Mouse (Mus musculus) spleen, postnatal 14 days (tissue): ENCODE results near the gene Fez1.

Experiments
- DNase-seq, 2 experiments: peaks; one replicate each; pipeline ENCODE4 v3.0.0; 2021 to 2022; ENCODE audit warnings: low spot score in 2 of 2

Fez1 gene

DNA sequence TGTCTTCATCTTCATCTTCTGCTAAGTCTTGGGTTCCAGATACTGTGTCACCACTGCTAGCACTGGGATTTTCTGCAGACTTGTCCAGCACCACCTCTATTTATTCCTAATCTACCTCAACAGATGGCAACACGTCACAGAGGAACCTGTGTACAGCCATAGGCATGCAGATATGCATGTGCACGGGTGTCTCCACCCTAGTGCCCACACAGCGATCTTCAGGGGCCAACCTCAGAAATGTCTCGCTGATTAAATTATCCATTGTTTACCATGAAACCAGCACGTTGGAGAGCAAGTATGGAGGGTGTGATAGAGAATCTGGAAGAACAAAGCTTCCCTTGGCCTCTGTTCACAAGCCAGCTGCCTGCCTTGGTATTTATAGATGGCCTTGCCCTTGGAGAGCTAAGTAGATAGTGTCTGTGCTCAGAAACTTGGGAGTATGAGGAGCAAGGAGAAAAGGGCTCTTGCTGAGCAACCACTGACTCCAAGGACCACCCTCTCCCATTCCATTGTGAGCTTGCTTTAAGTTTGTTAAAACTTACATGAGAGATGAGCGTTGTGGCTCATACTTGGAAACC is 71.8 kb downstream of the Fez1 start:
- DNase-seq: no peak

DNA sequence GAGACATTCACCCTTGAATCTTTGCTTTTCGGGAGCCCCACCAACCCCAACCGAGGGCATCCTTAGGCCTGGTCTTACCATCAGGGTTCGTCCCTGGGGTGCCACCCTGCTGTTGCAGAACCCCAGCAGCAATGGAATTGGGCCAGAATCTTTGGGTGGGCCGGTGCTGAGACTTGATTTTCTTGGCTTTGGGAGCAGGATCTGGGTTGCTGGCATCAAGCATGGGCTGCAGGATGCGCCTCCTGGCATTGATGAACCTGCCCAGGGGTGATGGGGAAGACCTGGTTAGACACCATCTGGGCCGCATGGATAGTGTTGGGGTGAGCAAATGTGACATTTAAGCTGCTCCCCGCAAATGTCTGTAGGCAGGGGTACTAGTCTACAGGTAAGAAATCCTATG is 72.6 kb downstream of the Fez1 start:
- no peak for DNase-seq

GRCm38 (mm10) chr9:36895009-36895693 is 73.5 kb downstream of the Fez1 start:
- no peak for DNase-seq

DNA sequence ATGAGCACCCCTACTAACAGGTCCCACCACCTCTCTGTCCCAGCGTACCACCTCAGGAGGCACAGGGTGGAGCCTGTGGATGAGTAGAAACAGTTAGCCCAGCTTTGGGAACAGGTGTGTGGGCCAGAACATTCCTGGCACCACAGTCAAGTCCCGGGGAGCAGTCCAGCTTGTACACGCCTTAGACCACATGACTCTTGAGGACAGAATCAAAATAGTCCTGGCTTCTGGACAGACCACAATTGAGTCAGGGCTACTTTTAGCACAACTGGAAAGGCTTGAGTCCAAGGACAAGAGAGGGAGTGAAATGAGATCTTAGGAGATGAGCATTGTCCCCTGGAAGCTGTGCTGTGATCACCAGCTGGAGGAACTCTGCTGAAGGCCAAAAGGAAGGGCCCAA is 76.9 kb downstream of the Fez1 start:
- DNase-seq: no peak

DNA sequence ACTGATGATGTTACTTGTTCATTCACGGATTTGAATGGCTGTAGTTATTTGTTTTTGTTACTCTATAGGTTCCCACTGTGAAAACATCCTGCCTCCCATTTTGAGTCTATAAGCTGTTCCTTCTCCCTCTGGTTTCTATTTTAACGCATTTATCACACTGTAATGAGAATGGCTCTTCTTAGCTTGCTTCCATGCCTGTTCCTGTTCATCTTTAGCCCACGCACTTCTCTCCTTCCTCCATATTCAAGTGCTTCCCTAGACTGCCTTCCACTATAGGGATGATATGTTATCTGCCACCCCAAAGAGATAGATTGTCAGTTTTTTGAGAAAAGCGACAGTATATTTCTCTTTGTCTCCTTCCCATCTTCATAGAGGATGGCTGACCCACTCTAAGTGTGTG is 78.8 kb downstream of the Fez1 start:
- DNase-seq: no peak

DNA sequence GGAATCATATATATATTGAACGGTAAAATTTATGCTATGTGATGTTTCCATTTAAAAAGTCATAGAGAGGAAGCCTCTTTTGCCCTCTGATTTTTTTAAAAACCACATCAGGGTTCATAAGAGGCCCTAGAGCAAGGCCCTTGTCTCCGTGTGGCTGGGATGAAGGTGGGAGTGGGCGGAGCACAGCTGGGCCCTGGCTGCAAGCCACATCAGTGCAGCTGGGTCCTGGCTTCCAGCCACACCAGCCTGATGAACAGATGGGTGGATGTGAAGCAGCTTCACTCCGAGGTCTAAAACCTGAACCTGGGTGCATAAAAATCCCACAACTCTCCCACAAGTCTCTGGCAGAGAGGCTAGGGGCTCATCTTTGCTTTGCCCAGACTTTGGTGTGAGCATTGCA is 83.8 kb downstream of the Fez1 start:
- no peak for DNase-seq

DNA sequence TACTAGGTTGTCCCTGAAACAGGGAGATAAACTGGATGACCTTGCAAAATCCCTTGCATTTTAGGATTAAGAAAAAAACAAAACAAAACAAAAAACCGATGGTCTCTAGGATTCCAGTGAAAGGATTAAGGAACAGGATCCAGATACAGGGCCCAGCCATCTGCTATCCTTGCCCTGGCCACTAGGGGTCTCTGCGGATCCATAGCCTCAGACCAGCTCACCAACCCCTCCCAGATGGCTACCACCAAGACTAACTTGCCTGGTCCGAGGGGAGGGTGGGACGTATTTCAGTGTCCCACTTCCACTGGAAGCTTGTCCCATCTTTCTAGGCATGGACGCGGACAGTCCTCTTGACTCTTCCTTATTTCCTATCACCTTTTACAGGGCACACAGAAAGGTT is 94.7 kb downstream of the Fez1 start:
- DNase-seq: peak in 1 of 2 experiments; percentile 27

DNA sequence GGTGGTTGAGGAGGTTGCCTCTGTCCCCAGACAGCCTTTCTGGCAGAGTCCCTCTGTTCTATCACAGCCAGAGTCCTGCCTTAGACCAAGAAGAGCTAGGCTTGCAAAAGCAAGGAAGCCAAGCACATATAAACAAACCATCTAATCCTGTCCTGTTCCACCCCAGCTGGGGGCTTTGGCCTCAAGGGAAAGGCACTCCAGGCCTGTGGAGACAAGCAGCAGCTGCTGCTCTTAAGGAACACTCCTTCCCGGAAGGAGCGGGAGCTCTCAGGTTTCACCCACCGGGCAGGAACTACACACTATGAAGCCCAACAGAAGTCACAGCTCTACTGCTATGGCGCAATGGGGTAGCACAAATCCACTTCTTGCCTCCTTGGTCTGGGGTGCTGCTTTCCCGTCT is 95.3 kb downstream of the Fez1 start:
- DNase-seq: no peak

GRCm38 (mm10) chr9:36918582-36918981 is 96.9 kb downstream of the Fez1 start:
- DNase-seq: no peak

- no peak for DNase-seq
Observed at GRCm38 (mm10) chr9:36919472-36919871, 97.8 kb downstream of the Fez1 start.

DNA sequence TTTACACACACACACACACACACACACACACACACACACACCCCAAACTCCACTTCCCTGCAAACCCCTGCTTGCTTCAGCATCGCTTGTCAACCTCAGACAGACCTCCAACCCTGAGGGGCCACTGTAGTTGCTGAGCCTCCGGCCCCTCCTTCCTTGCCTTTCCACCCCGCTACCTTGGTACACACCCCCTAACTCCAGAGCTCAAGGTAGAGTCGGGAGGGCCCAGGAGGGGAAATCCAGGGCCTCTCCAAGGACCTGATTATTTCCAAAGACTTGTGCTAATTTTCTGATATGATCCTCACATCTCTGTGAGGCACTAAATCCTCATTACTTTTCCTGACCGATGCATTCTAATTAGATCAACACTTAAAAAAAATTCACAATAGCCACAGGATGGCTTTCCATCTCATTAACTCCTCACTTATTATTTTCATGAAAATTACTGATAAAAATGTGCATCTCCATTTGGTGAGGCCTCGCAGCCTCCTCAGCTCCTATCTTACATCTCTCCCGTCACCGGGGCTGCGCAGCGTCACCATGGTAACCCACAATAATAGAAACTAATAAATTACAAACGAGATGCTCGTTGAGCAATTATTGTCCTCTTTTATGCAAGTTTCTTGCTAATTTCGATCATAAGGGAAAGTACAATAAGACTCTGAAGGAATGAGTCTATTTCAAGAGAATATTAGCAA is 100.2 kb downstream of the Fez1 start:
- no peak for DNase-seq

- DNase-seq: no peak
Observed at GRCm38 (mm10) chr9:36923753-36924152, 102.1 kb downstream of the Fez1 start.
